Mouse (Mus musculus): Measurements from ENCODE around the gene Pak4. TPM values are rescaled to one million over a fixed set of nuclear protein-coding genes. Genes with fewer than 3 reads are reported as not detected.

The Pak4 gene
- total and polyA plus RNA-seq, 3 experiments = 9.3 to 26.6 TPM; not detected in 1

DNA sequence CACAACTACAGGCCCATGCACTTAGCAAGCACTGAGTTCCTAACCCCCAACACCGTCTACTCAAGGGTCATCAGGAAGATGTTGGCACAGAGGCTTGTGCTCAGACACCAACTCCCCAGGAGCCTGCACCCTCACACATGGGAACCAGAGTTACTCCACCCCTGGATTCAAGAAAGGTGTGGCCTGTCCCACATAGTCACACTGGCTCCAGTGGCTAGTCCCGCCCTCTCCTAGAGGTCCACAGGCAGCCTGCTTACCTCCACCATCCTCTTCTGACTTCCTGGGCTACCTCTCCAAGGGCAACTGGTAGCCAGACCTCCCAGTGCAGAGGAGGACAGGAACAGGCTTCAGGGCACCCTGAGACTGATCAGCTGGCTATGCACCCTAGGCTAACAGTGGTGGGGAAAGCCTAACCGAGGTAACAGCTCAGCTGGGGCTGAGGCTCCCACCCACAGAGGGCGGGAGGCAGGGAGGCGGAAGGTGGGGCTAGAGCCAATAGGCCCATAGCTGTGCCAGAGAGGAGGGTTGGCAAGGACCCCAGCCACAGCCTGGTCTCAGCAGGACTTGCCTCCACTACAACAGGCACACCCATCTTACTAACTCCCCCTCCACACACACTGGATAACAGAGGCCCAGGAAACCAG, 21.6 kb downstream of the Pak4 start:
- Histone ChIP-seq H3K4me3 (ENCODE audit: control insufficient read depth in 1 of 2, insufficient read depth in 1 of 2, low read depth in 2 of 2, low read length in 2 of 2) (no peak overlapping the region), H3K27ac (ENCODE audit: control insufficient read depth, low read depth, low read length) (no peak overlapping the region), H3K9me3 (replicated peaks; ENCODE audit: insufficient read depth, low read length) (no peaks in the 10 kb centered on the region), H3K4me1 (ENCODE audit: control insufficient read depth in 1 of 2, insufficient read depth in 2 of 2, low read length in 2 of 2) (peaks cover 10 to 11% of the 10 kb centered on the region in 2 experiments), H3K79me2 (ENCODE audit: control insufficient read depth, insufficient read depth, low read length, poor library complexity) (no peaks in the 10 kb centered on the region), H3K27me3 (ENCODE audit: control insufficient read depth in 1 of 2, insufficient read depth in 2 of 2, low read length in 2 of 2) (no peaks in the 10 kb centered on the region), H3K9ac (ENCODE audit: control insufficient read depth, low read depth, low read length, poor library complexity, severe bottlenecking) (no peak overlapping the region), H3K36me3 (ENCODE audit: control insufficient read depth in 1 of 2, insufficient read depth in 2 of 2, low read length in 2 of 2) (no peaks in the 10 kb centered on the region)
- TF ChIP-seq NELFE (IDR thresholded peaks at IDR 0.05; ENCODE audit: low read depth, low read length) (no peak), SIN3A (IDR thresholded peaks at IDR 0.05; ENCODE audit: low read length) (0 out of 2 replicates have a peak, but pooled peaks have one; percentile 16)
- DNase-seq (ENCODE audit: low read depth, low spot score) = peak; percentile 62

DNA sequence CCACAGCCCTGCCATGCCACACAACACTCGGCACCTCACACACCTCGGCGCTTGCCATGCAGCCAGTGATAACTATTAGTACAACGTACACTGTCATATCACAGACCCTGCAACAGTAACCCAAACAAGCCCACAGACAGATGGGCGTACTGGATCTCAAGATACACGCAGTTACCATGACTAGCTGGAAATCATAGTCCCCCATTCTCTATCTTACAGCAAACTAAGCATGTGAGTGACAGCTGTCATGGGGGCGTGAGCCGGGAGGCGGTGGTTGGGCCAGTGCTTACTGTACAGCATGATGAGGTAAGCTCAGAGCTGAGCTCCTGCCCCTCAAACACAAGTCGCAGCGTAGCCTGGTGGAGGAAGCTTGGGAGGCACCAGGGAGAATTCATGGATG, 22.4 kb downstream of the Pak4 start:
- no peaks in the 10 kb centered on the region for H3K36me3 ChIP-seq (ENCODE audit: control insufficient read depth in 1 of 2, insufficient read depth in 2 of 2, low read length in 2 of 2)
- TF ChIP-seq EP300 (IDR thresholded peaks at IDR 0.05; ENCODE audit: low read depth in 1 of 2, low read length in 2 of 2) = no peak
- TF ChIP-seq MYC (IDR thresholded peaks at IDR 0.05; ENCODE audit: low read depth, low read length) = no peak
- no peak for TF ChIP-seq TCF12 (IDR thresholded peaks at IDR 0.05; ENCODE audit: low read depth, low read length)
- TF ChIP-seq MAZ (IDR thresholded peaks at IDR 0.05; ENCODE audit: low read depth, low read length) = no peak
- TF ChIP-seq MYB (IDR thresholded peaks at IDR 0.05; ENCODE audit: low read depth, low read length) = no peak
- no peak for TF ChIP-seq TBP (IDR thresholded peaks at IDR 0.05; ENCODE audit: low read depth, low read length)
- no peak for TF ChIP-seq NRF1 (IDR thresholded peaks at IDR 0.05; ENCODE audit: insufficient read depth, low read depth, low read length, poor library complexity, severe bottlenecking)
- no peak for TF ChIP-seq SMC3 (IDR thresholded peaks at IDR 0.05; ENCODE audit: low read depth, low read length)
- no peak for TF ChIP-seq MAFK (IDR thresholded peaks at IDR 0.05; ENCODE audit: borderline replicate concordance, low read depth, low read length)
- no peak for TF ChIP-seq MXI1 (IDR thresholded peaks at IDR 0.05; ENCODE audit: low read depth, low read length)
- TF ChIP-seq MEF2A (IDR thresholded peaks at IDR 0.05; ENCODE audit: extremely low read depth, insufficient replicate concordance, low read depth, low read length, poor library complexity, severe bottlenecking) = no peak
- TF ChIP-seq POLR2AphosphoS2 (IDR thresholded peaks at IDR 0.05; ENCODE audit: low read length) = no peak
- TF ChIP-seq MAX (IDR thresholded peaks at IDR 0.05; ENCODE audit: low read length) = no peak
- TF ChIP-seq TAL1 (IDR thresholded peaks at IDR 0.05; ENCODE audit: low read length) = no peak
- no peak for TF ChIP-seq POLR2AphosphoS5 (IDR thresholded peaks at IDR 0.05; ENCODE audit: borderline replicate concordance, low read depth, low read length)
- TF ChIP-seq ZC3H11A (IDR thresholded peaks at IDR 0.05; ENCODE audit: low read depth, low read length) = no peak
- no peak for TF ChIP-seq GATA1 (IDR thresholded peaks at IDR 0.05; ENCODE audit: low read depth, low read length)
- no peak for TF ChIP-seq JUND (IDR thresholded peaks at IDR 0.05; ENCODE audit: low read depth, low read length)
- no peak for TF ChIP-seq SIN3A (IDR thresholded peaks at IDR 0.05; ENCODE audit: low read length)
- peaks cover 8% of the 10 kb centered on the region in 2 experiments for H3K4me1 ChIP-seq (ENCODE audit: control insufficient read depth in 1 of 2, insufficient read depth in 2 of 2, low read length in 2 of 2)
- no peaks in the 10 kb centered on the region for H3K9me3 ChIP-seq (replicated peaks; ENCODE audit: insufficient read depth, low read length)
- H3K9ac ChIP-seq (ENCODE audit: control insufficient read depth, low read depth, low read length, poor library complexity, severe bottlenecking) = no peak overlapping the region
- no peaks in the 10 kb centered on the region for H3K27me3 ChIP-seq (ENCODE audit: control insufficient read depth in 1 of 2, insufficient read depth in 2 of 2, low read length in 2 of 2)
- H3K27ac ChIP-seq (ENCODE audit: control insufficient read depth, low read depth, low read length) = no peak overlapping the region
- no peak overlapping the region for H3K4me3 ChIP-seq (ENCODE audit: control insufficient read depth in 1 of 2, insufficient read depth in 1 of 2, low read depth in 2 of 2, low read length in 2 of 2)
- no peaks in the 10 kb centered on the region for H3K79me2 ChIP-seq (ENCODE audit: control insufficient read depth, insufficient read depth, low read length, poor library complexity)
- no peak for DNase-seq (ENCODE audit: low read depth, low spot score)
